Mouse (Mus musculus): Measurements from ENCODE around the gene Zik1.

Gene Zik1

DNA sequence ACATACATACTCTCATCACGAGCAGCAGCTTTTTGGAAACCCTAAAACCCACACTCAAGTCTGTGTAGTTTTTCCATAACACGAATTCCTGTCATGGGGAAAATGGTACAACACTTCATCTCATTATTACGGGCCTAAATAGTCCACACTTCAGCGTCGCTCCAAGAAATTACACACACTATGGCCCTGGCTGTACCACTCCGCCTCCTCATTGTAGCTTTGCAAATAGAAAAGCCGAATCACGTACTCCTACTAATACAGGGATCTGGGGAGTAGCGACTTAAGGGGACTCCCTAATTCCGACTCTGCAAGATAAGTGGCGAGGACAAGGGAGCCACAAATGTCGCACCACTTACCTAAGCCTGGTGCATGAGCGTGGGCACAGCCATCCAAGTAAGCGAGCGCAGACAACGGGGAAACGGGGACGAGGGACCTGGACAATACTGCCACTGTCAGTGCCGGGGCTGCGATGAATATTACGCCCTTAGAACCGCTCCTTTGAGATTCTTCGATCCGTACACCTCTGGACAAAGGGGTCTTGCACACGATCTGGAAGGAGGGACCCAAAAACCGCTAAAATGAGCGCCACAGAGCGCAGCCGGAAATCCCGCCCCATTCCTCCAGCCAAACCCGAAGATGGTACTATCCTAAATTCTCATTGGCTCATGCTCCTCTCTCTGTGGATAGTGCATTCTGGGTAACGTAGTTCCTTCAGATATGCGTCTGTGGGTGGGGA lies at the start of gene Zik1:
TSS of gene Zik1 (minus strand) at position 609 of the 736 bp plus-strand sequence.
- DNase-seq (ENCODE audit: low spot score), result peak; percentile 63

DNA sequence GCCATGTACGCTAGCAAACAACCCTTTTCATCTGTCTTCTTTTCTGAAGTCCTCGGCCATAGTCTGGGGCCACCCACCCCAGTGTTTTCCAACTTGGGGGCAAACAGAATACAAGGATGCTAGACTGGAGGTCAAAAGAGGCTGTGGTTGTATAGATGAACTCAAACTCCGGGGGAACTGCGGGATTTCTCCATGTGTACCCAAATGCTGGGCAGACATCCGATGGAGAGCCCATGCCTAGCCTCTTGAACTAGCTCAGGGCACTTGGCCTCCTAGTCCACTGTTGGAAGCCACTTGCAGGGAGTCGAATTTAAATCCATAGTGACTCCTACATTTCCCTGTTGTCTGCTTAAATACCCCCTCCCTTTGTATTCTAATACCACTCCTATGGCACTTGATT lies 384 bp upstream of the Zik1 start:
- DNase-seq (ENCODE audit: low spot score), result no peak

DNA sequence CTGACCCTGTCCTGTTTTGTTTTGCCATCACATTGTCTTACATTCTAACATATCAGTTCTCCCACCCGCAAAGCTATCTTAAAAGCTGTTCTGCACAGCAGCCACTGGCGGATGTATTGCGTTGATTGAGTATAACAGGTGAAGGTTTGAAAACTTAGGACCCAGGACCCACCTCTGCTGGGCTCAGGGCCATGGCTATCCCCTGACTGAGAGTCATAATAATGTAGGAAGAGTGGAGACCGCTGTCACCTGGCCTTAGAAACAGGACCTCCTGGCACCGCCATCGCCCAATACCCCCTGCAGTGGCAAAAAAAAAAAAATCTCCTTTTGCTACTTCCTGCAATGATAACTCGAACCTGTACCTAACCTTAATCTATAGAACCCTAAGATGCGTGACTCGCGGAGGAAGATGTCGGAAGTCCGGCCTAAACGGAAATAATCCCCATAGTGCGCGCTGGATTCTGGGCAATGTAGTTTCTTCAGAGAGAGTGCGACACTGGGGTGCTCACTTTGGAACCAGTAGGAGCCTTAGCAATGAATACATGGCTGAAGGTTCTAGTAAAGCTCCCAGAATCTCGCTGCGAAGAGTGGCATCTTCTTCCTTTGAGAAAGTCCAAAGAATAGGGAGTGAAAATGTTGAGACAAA lies 14.5 kb downstream of the Zik1 start:
- no peak for DNase-seq (ENCODE audit: low spot score)

DNA sequence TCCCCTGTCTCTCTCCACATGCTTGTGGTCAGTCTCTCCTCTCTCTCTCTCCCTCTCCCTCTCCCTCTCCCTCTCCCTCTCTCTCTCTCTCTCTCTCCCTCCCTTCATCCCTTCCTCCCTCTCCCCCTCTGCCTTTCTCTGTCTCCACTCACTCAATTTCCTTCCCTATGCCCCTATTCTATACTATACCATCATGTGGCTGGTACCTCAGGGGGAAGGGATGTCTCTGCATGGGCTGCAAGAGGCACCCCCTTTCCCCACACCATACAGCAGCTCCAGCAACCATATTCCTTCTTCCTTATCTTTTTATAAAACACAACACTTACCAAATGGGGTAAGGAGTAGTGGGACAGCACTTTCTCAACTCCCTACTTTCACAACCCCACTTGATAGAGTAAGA lies 15.4 kb downstream of the Zik1 start:
- no peak for DNase-seq (ENCODE audit: low spot score)

DNA sequence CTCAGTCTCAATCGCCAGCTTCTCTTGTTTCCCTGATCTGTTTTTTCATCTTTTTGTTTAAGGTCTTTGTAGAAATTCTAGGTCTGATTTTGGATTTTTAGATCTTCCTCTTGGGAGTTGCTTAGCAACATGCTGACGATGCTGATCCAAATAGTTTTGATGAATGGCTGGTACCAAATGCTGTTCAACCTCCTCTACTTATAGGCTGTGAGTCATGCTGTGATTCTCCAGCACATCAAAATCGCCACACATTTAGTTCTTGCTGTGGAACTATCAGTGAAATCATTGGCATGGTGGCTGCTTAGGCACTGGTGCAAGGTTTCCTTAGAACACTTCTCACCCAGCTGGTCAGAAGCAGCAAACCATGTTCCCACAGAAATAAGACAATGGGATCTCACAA lies 37.0 kb downstream of the Zik1 start:
- DNase-seq (ENCODE audit: low spot score), result no peak

DNA sequence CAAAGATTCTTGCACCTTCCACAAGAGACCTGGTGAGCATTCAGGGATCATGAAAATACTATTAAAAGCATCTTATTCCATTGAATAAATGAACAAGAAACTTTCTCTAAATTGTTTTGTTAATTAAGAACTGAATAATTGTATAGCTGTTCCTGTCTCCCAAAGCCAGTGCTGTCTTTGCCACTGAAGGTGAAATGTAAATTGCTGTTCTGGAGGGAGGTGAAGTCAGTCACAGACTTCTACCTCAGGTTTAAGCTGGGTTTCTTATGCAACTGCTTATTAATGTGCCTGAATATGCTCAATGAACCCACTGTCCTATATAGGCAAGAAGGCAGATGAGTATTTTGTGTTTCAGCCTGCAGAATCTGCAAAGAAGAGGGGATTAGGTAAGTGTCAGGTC lies 52.2 kb downstream of the Zik1 start, which contains the start of gene Vmn1r67:
TSS of gene Vmn1r67 (plus strand) at position 301 of the 400 bp plus-strand sequence.
- DNase-seq (ENCODE audit: low spot score), result no peak

All from MN1 (cell line).